Comparison of ENCODE assay signal across 24 mouse cellular contexts in the genomic region with DNA sequence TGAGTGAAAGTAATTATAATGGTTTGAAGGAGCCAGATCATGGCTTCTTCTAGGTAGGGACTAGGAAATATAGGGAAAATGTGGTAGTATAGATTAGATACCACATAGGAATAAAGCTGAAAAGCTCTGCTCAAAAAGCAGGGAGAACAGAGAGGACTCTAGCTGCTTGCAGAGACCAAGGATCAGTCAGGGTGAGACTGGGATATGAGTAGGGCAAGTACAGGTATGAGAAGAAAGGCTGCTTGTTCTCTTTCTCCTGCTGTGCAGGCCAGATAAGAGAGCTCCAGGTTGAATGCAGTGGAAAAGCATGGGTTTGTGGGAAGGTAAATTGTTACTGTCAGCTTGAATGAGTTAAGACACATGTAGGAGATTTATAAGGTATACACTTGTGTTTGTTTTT.
"Had no signal": no experiment of that assay in that cellular context is flagged by ENCODE, and none has a peak within 500 bp of the region (broad histone marks: within the 10 kb centered on the region; RNA-seq: fewer than 3 reads in every experiment).

No protein-coding gene starts in this region.

- H3K36me3 ChIP-seq: heart, embryonic 13.5 days; heart, embryonic 15.5 days; hindbrain, embryonic 13.5 days; kidney, embryonic 15.5 days; limb, embryonic 13.5 days; limb, embryonic 15.5 days had no signal

- ATAC-seq: hindbrain, postnatal 0 days; intestine, embryonic 16.5 days had no signal

- H3K9me3 ChIP-seq: heart, embryonic 13.5 days; heart, embryonic 15.5 days; hindbrain, embryonic 13.5 days; kidney, embryonic 15.5 days; limb, embryonic 13.5 days; limb, embryonic 15.5 days had no signal

- DNase-seq: gastrocnemius, postnatal 14 days; gastrocnemius, postnatal 36 days; heart, adult 11 months; heart, adult 2 months; heart, postnatal 14 days; heart, postnatal 36 days; kidney, adult 11 months; kidney, adult 2 months; kidney, adult 9 months; kidney, postnatal 14 days; kidney, postnatal 36 days; layer of hippocampus, adult 9-11 months; layer of hippocampus, postnatal 36 days; left cerebral cortex, postnatal 4 days had no signal

- H3K27me3 ChIP-seq: heart, embryonic 13.5 days; heart, embryonic 15.5 days; hindbrain, embryonic 13.5 days; kidney, embryonic 15.5 days; limb, embryonic 13.5 days; limb, embryonic 15.5 days had no signal

- H3K4me3 ChIP-seq: heart, adult 2 months; heart, embryonic 13.5 days; heart, embryonic 15.5 days; hindbrain, embryonic 13.5 days; kidney, embryonic 15.5 days; limb, embryonic 13.5 days; limb, embryonic 15.5 days had no signal

- H3K4me1 ChIP-seq: heart, embryonic 13.5 days; heart, embryonic 15.5 days; hindbrain, embryonic 13.5 days; kidney, embryonic 15.5 days; limb, embryonic 13.5 days; limb, embryonic 15.5 days had no signal

- H3K4me2 ChIP-seq: heart, embryonic 11.5 days; heart, embryonic 13.5 days; heart, embryonic 15.5 days; hindbrain, embryonic 13.5 days; kidney, embryonic 15.5 days; limb, embryonic 13.5 days; limb, embryonic 15.5 days had no signal

- H3K9ac ChIP-seq: heart, embryonic 13.5 days; heart, embryonic 15.5 days; hindbrain, embryonic 13.5 days; kidney, embryonic 15.5 days; limb, embryonic 13.5 days; limb, embryonic 15.5 days had no signal

- H3K27ac ChIP-seq: heart, adult 2 months; heart, embryonic 13.5 days; heart, embryonic 15.5 days; hindbrain, embryonic 13.5 days; hindbrain, postnatal 0 days; kidney, embryonic 15.5 days; kidney, postnatal 0 days; limb, embryonic 13.5 days; limb, embryonic 15.5 days had no signal
